ENCODE assay signal across 10 mouse cellular contexts in the genomic region with DNA sequence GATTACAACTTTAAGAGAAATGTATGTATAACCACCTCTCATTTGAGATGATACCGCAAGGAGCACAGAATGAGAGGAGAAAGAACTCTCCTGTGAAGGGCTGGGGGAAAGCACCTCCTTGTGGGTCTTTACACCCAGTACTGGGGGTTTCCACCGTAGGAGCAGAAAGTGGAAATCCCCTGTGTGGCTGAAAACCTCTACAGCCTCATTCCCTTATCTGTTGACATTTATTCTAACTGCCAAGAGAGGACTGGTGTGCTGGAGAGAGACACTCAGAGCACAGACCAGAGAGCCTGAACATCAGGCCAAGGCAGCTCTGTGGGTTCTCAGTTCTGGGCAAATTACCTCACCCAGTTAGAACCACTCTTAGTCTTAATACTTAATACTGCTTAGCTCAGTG. TPM values are rescaled to one million over a fixed set of nuclear protein-coding genes. Genes with fewer than 3 reads are reported as not detected.
"Had no signal": no experiment of that assay in that cellular context is flagged by ENCODE, and none has a peak within 500 bp of the region (broad histone marks: within the 10 kb centered on the region; RNA-seq: fewer than 3 reads in every experiment).

No protein-coding gene starts in this region.

- DNase-seq: kidney, adult 2 months; kidney, postnatal 25 days; lung, embryonic 14.5 days; lung, postnatal 10 days; lung, postnatal 4 days; right cerebral cortex, postnatal 4 days; thymus, postnatal 36 days had no signal

- ATAC-seq: liver, embryonic 12.5 days; midbrain, embryonic 15.5 days had no signal

RNA-seq across cellular contexts. Expression of a gene that starts 33.5 kb away (rescaled TPM):
- polyA plus RNA-seq: liver, embryonic 12.5 days; liver, embryonic 16.5 days; lung, embryonic 14.5 days had no signal
